Mouse (Mus musculus) heart, embryonic 13.5 days (tissue): ENCODE data around the gene Cnih3. TPM values are rescaled to one million over a fixed set of nuclear protein-coding genes. Genes with fewer than 3 reads are reported as not detected.

ENCODE experiments used
- ATAC-seq: fragments of 200-750 bp; cut with Nextera tagmentation; 2 replicates; pipeline ENCODE4 v1.8.0; 2017; ENCODE audit warnings: moderate TSS enrichment; ENCODE audit not compliant: insufficient number of reproducible peaks, low FRiP score, low TSS enrichment; ENCODE audit errors: extremely low read depth
- H3K27ac ChIP-seq: fragments of 300-500 bp; sonication (generic); replicated peaks from 2 replicates; pipeline ENCODE4 v1.5.1; 2015; ENCODE audit warnings: moderate library complexity, mild to moderate bottlenecking, inconsistent platforms
- H3K27me3 ChIP-seq: fragments of 300-500 bp; sonication (generic); replicated peaks from 2 replicates; pipeline ENCODE4 v1.6.1; 2015; ENCODE audit warnings: mild to moderate bottlenecking, inconsistent platforms
- H3K36me3 ChIP-seq: fragments of 300-500 bp; sonication (generic); 2 replicates; pipeline ENCODE4 v1.6.1; 2015; ENCODE audit warnings: mild to moderate bottlenecking, inconsistent platforms
- H3K4me1 ChIP-seq: fragments of 300-500 bp; sonication (generic); 2 replicates; pipeline ENCODE4 v1.6.1; 2015; ENCODE audit warnings: inconsistent platforms
- H3K4me2 ChIP-seq: fragments of 300-500 bp; sonication (generic); 2 replicates; pipeline ENCODE4 v1.6.1; 2015; ENCODE audit warnings: inconsistent platforms, mild to moderate bottlenecking, moderate library complexity
- H3K4me3 ChIP-seq: fragments of 300-500 bp; sonication (generic); 2 replicates; pipeline ENCODE4 v1.5.1; 2015; ENCODE audit warnings: moderate library complexity, mild to moderate bottlenecking, inconsistent platforms
- H3K9ac ChIP-seq: fragments of 300-500 bp; sonication (generic); 2 replicates; pipeline ENCODE4 v1.6.1; 2015; ENCODE audit warnings: inconsistent platforms, mild to moderate bottlenecking, moderate library complexity
- H3K9me3 ChIP-seq: fragments of 300-500 bp; sonication (generic); 2 replicates; pipeline ENCODE4 v1.6.1; 2016; ENCODE audit warnings: inconsistent platforms
- WGBS: fragments of 180-500 bp; shearing (Covaris S2); methylation state at CpG from one replicate; pipeline ENCODE4 v1.1.7; 2015; ENCODE audit warnings: mixed read lengths; 5-methylcytosine and 5-hydroxymethylcytosine counted together
- polyA plus RNA-seq: library from polyadenylated mRNA; unstranded; fragments of >200 nt; fragmentation: Nextera tagmentation; extraction: Ambion mirVana; gene quantifications from 2 replicates; pipeline ENCODE4 v1.2.1, GENCODE M21; 2015

The Cnih3 gene
- polyA plus RNA-seq, 1 experiment from 2014 or later: 0.39 TPM

DNA sequence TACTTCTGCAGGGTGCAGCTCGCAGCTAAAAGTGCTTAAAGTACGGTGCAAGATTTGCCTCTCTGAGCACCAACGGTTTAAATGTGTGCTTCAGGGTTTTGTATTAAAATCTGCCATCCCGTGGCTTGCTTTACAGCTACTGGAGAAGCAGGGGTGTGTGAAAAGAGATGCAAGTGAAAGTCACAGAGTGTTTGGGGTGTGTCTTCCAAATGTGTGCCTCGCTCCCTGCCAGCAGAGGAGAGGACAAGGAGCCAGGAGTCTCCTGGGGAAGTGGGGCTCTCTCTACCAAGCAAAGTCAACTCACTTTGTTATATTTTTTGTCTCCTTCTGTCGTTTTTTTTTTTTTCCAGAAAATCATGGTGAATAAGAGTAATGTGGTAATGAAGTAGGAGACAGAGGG, 124.1 kb downstream of the Cnih3 start:
- 62% methylated on average over 6 of the region's 6 CpGs for WGBS
- peaks cover 2% of the 10 kb centered on the region; the same call in 1 of the 2 replicates for H3K36me3 ChIP-seq
- H3K4me1 ChIP-seq: no peaks in the 10 kb centered on the region; the same call in 1 of the 2 replicates
- no peak overlapping the region for H3K4me2 ChIP-seq
- no peaks in the 10 kb centered on the region for H3K27me3 ChIP-seq
- H3K9me3 ChIP-seq: peaks cover 3% of the 10 kb centered on the region
- no peak overlapping the region for H3K9ac ChIP-seq
- no peak for ATAC-seq
- no peak overlapping the region for H3K4me3 ChIP-seq
- H3K27ac ChIP-seq: no peak overlapping the region

DNA sequence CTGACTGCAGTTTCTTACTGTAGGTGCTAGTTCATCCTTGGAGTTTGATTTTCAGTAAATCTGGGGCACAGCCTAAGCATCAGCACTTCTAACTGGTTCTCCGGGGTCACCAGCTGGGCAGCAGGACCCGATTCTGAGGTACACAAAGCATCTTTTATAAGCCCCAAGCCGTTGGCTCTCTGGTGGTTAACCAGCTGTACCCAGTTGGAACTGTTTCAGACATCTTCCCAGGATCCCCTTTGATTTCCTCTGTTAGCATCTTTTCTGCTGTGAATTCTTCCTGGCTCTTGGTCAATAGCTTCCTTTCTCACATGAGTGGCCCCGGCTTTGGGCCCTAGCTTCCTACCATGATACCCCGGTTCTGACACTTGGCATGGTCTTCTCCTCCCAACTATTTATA, 132.3 kb downstream of the Cnih3 start:
- H3K4me2 ChIP-seq: no peak overlapping the region
- H3K4me3 ChIP-seq: no peak overlapping the region
- H3K9ac ChIP-seq: no peak overlapping the region
- H3K27ac ChIP-seq: no peak overlapping the region
- 74% methylated on average over 5 of the region's 5 CpGs for WGBS
- no peaks in the 10 kb centered on the region; the same call in 1 of the 2 replicates for H3K4me1 ChIP-seq
- no peaks in the 10 kb centered on the region for H3K9me3 ChIP-seq
- H3K27me3 ChIP-seq: no peaks in the 10 kb centered on the region
- ATAC-seq: no peak
- no peaks in the 10 kb centered on the region for H3K36me3 ChIP-seq

GRCm38 (mm10) chr1:181503471-181503870, 151.0 kb downstream of the Cnih3 start:
- Histone ChIP-seq H3K4me1 (no peaks in the 10 kb centered on the region; the same call in 1 of the 2 replicates), H3K9ac (no peak overlapping the region), H3K27me3 (no peaks in the 10 kb centered on the region), H3K4me2 (no peak overlapping the region), H3K36me3 (no peaks in the 10 kb centered on the region), H3K4me3 (no peak overlapping the region), H3K9me3 (no peaks in the 10 kb centered on the region), H3K27ac (no peak overlapping the region)
- ATAC-seq: no peak
- 90% methylated on average over 2 of the region's 2 CpGs for WGBS

DNA sequence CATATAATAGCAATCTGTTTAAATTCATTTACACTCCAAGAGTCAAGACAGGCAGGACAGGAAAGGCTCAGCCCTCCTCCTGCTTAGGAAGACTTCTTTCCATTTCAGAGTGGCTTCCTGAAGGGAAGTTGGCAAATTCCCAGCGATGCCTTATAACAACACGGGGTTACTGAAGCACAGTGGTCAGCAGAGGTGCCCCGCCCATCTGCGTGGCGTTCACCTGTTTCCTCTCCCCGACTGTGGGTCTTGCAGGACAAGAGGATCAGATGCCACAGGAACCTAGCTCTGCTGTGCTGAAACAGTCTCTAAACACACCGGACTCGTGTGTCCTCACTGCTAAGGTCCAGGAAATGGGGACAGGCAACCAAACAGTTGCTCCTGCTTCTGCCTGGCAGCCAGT, 152.9 kb downstream of the Cnih3 start:
- no peak for ATAC-seq
- H3K9ac ChIP-seq: no peak overlapping the region
- H3K4me1 ChIP-seq: no peaks in the 10 kb centered on the region; the same call in 1 of the 2 replicates
- peak overlapping the region; percentile 31 for H3K4me2 ChIP-seq
- H3K27me3 ChIP-seq: no peaks in the 10 kb centered on the region
- H3K4me3 ChIP-seq: no peak overlapping the region
- H3K36me3 ChIP-seq: no peaks in the 10 kb centered on the region
- WGBS: 52% methylated on average over 8 of the region's 8 CpGs
- peak overlapping the region; percentile 56 for H3K27ac ChIP-seq
- H3K9me3 ChIP-seq: no peaks in the 10 kb centered on the region

Other genes with a start within 250 kb of the Cnih3 start
- 19.6 and 20.3 TPM in 2 replicates for gene Nvl, start 208.4 kb upstream of the Cnih3 start, polyA plus RNA-seq
- gene Cnih4, start 207.9 kb upstream of the Cnih3 start, polyA plus RNA-seq: 133 and 161 TPM in 2 replicates
- gene Wdr26, start 140.6 kb upstream of the Cnih3 start, polyA plus RNA-seq: 25.9 and 26.7 TPM in 2 replicates
- 0.20 and 0.28 TPM in 2 replicates for gene Ccdc121, start 158.8 kb downstream of the Cnih3 start, polyA plus RNA-seq
- gene Dnah14, start 223.9 kb downstream of the Cnih3 start, polyA plus RNA-seq: 0.64 and 0.83 TPM in 2 replicates